Mouse (Mus musculus): ENCODE data around the gene Adamts13. TPM values are rescaled to one million over a fixed set of nuclear protein-coding genes. Genes with fewer than 3 reads are reported as not detected.
A peak's percentile ranks its signal among the peaks of the same experiment; 100 is the strongest.

The Adamts13 gene
- polyA plus RNA-seq, 1 experiment from 2014 or later = not detected

DNA sequence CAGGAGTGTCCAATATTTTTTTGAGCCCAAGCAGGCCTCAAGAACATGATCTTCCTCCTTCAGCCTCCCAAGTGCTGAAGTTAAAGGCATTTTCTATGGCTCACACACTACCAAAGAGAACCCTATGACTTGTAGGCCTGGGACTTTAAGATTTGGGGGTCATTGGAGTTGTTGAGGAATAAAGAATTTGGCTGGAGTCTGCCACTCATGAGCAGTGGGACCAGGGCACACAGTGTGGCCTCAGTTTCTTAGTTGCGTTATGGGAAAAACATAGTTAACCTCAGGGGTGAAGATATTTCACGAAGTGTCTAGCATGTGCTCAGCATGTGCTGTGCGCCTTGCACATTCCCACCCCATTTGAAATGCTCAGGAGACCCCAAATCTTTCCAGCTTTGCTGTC is 53.1 kb downstream of the Adamts13 start:
- H3K4me2 ChIP-seq = peak overlapping the region; percentile 56

DNA sequence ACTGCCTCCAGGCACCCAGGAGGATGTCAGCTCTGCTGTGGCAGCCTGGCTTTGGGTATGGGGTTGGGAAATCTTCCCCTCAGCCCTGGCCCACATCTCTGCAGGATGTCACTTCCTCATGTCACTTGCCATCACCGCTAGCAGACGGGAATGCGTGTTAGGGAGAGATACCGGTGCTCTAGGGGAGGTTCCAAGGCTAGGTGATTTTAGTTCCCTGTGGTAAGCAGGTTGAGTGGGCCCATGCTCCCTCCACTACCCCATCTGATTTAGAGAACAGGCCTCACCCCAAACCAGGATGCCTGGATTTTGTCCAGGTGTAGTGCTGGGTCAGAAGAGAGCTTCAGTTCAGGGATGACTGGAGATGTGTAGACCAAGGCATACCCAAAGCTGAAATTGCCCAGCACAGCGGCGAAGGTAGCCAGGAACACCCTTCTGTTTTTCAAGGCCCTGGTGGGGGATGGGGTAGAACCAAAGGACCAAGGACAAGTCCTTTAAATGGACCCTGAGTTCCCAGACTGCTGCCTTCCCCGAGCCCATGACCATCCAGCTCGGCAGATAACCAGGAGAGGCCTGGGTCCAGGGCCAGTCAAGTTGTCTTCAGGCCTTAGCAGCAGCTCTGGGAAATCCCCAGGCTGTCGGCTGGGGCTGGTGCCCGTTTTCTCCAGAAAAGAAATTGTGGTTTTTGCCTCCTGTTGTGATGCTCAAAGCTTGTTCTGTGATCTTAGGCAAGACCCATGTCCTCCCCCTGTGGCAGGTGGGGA is 53.8 kb downstream of the Adamts13 start:
- peaks cover 14% of the 10 kb centered on the region for H3K4me1 ChIP-seq (replicated peaks)
- WGBS = 70% methylated on average over 10 of the region's 10 CpGs
- H3K27ac ChIP-seq (replicated peaks) = peak overlapping the region; percentile 61
- H3K4me3 ChIP-seq = peak overlapping the region; percentile 42
- peak overlapping the region; percentile 56 for H3K4me2 ChIP-seq
- no peaks in the 10 kb centered on the region for H3K9me3 ChIP-seq
- H3K36me3 ChIP-seq = no peaks in the 10 kb centered on the region
- H3K27me3 ChIP-seq = peaks cover 8% of the 10 kb centered on the region; the same call in 1 of the 2 replicates
- ATAC-seq (ENCODE audit: low FRiP score, low read depth) = no peak
- H3K9ac ChIP-seq = peak overlapping the region; percentile 39

More for the DNA sequence above, 53.1 kb downstream of the Adamts13 start:
- no peak overlapping the region; the same call in 1 of the 2 replicates for H3K27ac ChIP-seq (replicated peaks)
- no peak overlapping the region for H3K4me3 ChIP-seq
- peaks cover 8% of the 10 kb centered on the region; the same call in 1 of the 2 replicates for H3K27me3 ChIP-seq
- H3K4me1 ChIP-seq (replicated peaks) = peaks cover 14% of the 10 kb centered on the region
- 0 out of 2 replicates have a peak, but pooled peaks cover 2% of the 10 kb centered on the region for H3K36me3 ChIP-seq
- H3K9ac ChIP-seq = no peak overlapping the region
- H3K9me3 ChIP-seq = no peaks in the 10 kb centered on the region
- 90% methylated on average over 3 of the region's 3 CpGs for WGBS
- ATAC-seq (ENCODE audit: low FRiP score, low read depth) = no peak

DNA sequence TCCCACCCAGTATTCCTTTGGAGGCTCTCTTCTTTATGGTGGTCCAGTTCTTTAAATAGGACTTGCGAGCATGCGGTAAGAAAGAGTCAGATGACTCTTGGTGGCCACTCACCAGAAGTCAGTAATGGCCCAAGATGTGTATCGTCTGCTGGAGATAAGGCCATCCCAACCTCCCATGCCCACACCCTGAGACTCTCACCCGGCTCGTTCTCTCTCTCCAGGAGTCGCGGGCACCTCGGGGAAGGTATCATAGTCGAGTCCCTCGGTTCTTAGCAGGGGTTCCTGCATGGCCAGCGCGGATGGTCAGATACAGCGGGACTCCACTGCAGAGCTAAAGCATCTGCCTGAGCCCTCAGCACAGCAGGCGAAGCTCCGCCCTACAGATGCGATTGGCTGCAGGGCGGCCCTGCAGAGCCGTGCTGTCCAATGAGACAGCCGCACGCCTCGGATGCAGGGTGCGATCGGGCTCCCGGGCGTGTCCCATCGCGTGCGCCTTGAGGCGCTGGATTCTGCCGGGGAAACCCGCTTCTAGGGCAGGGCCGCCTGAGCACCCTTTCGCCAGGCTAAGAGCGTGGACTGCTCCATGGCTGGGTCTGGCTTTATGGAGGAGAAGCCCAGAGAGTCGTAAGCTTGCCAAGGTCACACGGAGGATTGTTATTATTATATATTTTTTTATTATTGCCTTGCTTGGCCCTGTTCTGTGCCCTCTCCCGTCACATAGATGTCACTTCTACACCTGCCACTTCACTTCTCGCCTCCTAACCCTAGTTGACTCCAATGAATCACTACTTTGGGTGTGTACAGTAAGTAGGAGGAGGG is 54.6 kb downstream of the Adamts13 start, which contains the start of gene Slc2a6:
Slc2a6 (minus strand) TSS at position 381 of the 819 bp plus-strand sequence.
- H3K9me3 ChIP-seq = no peaks in the 10 kb centered on the region
- no peaks in the 10 kb centered on the region for H3K36me3 ChIP-seq
- peak within 1 kb of the TSS; percentile 56 for H3K4me2 ChIP-seq
- 1% methylated on average over 38 of the region's 38 CpGs for WGBS
- H3K4me1 ChIP-seq (replicated peaks) = peaks cover 14% of the 10 kb centered on the region
- H3K27me3 ChIP-seq = peaks cover 8% of the 10 kb centered on the region; the same call in 1 of the 2 replicates
- H3K9ac ChIP-seq = peak within 1 kb of the TSS; percentile 39
- peak; percentile 98 for ATAC-seq (ENCODE audit: low FRiP score, low read depth)
- H3K4me3 ChIP-seq = peak within 1 kb of the TSS; percentile 42
- H3K27ac ChIP-seq (replicated peaks) = peak within 1 kb of the TSS; percentile 61

DNA sequence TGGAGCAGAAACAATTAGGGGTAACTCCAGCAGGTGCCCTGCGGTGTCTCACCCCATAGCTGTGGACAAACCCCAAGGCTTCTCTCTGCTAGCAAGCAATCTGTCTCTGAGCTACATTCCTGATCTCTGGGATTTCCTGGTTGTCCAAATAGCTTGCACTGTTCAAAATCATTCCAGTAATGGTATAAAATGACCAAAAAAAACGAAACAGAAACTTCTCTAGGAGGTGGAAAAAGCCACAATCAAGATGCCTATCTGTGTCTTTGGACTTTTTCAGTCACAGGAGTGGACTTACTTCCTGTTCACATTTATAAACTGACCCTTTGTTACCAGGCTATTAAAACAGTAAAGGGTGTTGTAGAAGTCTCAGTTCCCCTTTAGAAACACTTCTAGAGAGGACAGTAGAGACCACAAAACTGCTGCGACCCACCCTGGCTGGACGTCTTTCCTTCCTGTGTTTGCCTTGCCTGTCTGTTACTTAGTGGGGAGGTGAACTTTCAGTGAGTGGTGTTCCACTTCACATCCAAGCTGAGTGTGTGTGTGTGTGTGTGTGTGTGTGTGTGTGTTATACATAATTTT is 55.3 kb downstream of the Adamts13 start:
- ATAC-seq (ENCODE audit: low FRiP score, low read depth) = no peak

DNA sequence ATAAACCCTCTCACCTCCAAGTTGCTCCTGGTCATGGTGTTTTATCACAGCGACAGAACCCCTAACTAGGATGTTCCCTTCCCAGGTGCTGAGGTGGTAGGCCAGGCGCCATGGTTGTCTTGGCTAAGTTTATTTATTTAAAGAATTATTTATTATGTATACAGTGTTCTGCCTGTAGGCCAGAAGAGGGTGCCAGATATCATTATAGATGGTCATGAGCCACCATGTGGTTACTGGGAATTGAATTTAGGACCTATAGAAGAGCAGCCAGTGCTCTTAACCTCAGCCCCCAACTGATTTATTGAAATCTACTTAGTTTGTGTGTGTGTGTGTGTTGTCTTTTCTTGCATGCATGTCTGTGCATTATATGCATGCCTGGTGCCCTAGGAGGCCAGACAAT is 59.1 kb downstream of the Adamts13 start:
- H3K4me3 ChIP-seq = no peak overlapping the region
- H3K9me3 ChIP-seq = no peaks in the 10 kb centered on the region
- H3K36me3 ChIP-seq = no peaks in the 10 kb centered on the region
- ATAC-seq (ENCODE audit: low FRiP score, low read depth) = no peak
- no peak overlapping the region for H3K27ac ChIP-seq (replicated peaks)
- H3K27me3 ChIP-seq = peaks cover 8% of the 10 kb centered on the region; the same call in 1 of the 2 replicates
- H3K4me2 ChIP-seq = no peak overlapping the region
- 84% methylated on average over 2 of the region's 2 CpGs for whole genome bisulfite sequencing
- H3K4me1 ChIP-seq (replicated peaks) = peaks cover 4% of the 10 kb centered on the region
- H3K9ac ChIP-seq = no peak overlapping the region

More for the DNA sequence above, 55.3 kb downstream of the Adamts13 start:
- Histone ChIP-seq H3K4me3 (peak overlapping the region; percentile 42), H3K9ac (0 out of 2 replicates have a peak overlapping the region, but pooled peaks have one; percentile 39), H3K27ac (replicated peaks) (peak overlapping the region; percentile 61), H3K9me3 (no peaks in the 10 kb centered on the region), H3K4me1 (replicated peaks) (peaks cover 14% of the 10 kb centered on the region), H3K4me2 (peak overlapping the region; percentile 56), H3K27me3 (peaks cover 8% of the 10 kb centered on the region; the same call in 1 of the 2 replicates), H3K36me3 (no peaks in the 10 kb centered on the region)
- 79% methylated on average over 4 of the region's 4 CpGs for WGBS

DNA sequence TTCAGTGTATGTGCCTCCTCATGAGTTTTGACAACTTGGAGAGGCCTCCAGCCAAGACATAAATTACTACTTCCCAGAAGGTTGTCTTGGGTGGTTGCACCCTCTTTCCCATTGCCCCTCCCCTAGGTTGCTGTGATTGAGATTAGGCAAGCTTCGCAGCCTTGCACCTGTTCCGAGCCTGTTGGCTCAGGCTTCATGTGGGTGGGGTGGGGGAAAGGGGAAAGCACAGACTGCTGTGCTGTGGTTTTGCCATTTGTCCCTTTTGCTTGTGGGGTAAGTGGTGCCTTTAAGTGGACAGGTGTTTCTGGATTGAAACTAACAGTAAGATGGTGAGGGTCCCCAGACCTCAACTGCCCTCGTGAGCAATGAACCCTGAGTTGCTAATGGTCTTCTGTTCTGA is 62.8 kb downstream of the Adamts13 start:
- no peak overlapping the region for H3K9ac ChIP-seq
- no peaks in the 10 kb centered on the region for H3K36me3 ChIP-seq
- no peaks in the 10 kb centered on the region for H3K9me3 ChIP-seq
- H3K27me3 ChIP-seq = no peaks in the 10 kb centered on the region
- 0 out of 2 replicates have a peak, but pooled peaks cover 2% of the 10 kb centered on the region for H3K4me1 ChIP-seq (replicated peaks)
- no peak overlapping the region for H3K4me2 ChIP-seq
- no peak overlapping the region for H3K4me3 ChIP-seq
- no peak for ATAC-seq (ENCODE audit: low FRiP score, low read depth)
- WGBS = 71% methylated on average over 3 of the region's 3 CpGs
- no peak overlapping the region for H3K27ac ChIP-seq (replicated peaks)

DNA sequence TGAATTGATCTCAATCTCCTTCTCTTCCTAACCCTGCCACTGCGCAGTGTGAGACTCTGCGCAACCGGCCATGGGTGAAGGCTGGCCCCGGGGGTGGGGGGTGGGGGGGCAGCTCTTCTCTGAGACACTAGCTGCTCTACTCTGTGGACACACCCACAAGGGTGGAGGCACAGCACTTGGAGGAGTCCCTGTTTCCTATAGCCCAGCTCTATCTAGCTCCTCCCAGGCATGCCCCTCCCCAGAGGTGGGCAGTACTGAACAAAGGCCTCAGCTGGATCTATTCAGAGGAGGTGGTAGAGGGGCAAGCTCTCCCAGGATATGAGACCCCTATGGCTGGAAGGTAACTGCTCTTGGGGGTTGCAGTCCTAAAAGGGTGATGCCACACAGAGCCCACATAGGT is 63.8 kb downstream of the Adamts13 start:
- WGBS = 55% methylated on average over 4 of the region's 4 CpGs
- H3K9me3 ChIP-seq = no peaks in the 10 kb centered on the region
- H3K4me3 ChIP-seq = no peak overlapping the region
- no peak overlapping the region for H3K27ac ChIP-seq (replicated peaks)
- no peaks in the 10 kb centered on the region for H3K36me3 ChIP-seq
- H3K4me1 ChIP-seq (replicated peaks) = 0 out of 2 replicates have a peak, but pooled peaks cover 2% of the 10 kb centered on the region
- no peak overlapping the region for H3K9ac ChIP-seq
- H3K27me3 ChIP-seq = no peaks in the 10 kb centered on the region
- no peak overlapping the region for H3K4me2 ChIP-seq
- ATAC-seq (ENCODE audit: low FRiP score, low read depth) = no peak

DNA sequence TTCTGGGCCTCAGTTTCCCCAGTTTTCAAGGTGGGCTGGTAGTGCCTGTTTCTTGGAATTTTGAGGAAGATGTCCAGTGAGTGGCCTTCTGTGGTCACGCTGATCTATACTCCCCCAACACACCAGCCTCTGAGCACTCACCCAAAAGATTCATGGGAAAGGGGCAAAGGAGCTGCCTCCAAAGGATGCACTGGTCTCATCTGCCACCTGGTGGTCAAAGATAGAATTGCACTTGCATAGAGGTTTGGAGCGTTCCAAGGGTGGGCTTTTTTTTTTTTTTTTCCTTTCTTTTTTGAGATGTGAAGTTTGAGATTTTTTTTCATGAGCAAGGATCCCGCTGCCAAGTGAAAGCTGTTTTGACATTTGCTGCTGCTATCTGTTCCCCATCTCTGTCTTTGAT is 65.4 kb downstream of the Adamts13 start:
- Histone ChIP-seq H3K4me3 (no peak overlapping the region), H3K27me3 (no peaks in the 10 kb centered on the region), H3K4me1 (replicated peaks) (0 out of 2 replicates have a peak, but pooled peaks cover 3% of the 10 kb centered on the region), H3K36me3 (no peaks in the 10 kb centered on the region), H3K4me2 (no peak overlapping the region), H3K9ac (no peak overlapping the region), H3K27ac (replicated peaks) (no peak overlapping the region), H3K9me3 (no peaks in the 10 kb centered on the region)
- 3% methylated on average over 3 of the region's 3 CpGs for WGBS
- ATAC-seq (ENCODE audit: low FRiP score, low read depth) = no peak

DNA sequence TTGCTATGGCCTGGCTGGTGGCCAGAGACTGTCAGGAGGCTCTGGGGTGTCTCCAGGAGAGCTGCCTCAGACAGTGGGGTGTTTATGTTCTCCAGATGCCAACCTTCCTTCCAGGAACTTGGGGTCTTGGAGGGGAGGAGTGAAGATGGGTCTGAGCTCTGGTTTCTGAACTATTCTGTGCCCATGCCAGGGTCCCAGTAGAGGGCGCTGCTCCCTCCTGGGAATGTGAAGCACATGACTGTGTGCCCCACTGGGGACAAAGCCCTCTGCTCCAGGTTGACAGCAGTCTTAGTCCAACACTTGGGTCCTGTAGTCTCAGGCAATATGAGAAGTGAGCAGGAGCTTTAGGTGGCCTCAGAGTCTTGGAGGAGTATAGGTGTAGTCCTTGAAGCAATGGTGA is 66.1 kb downstream of the Adamts13 start:
- H3K27me3 ChIP-seq = no peaks in the 10 kb centered on the region
- no peak overlapping the region for H3K27ac ChIP-seq (replicated peaks)
- 7% methylated on average over 1 of the region's 1 CpGs for WGBS
- H3K4me2 ChIP-seq = no peak overlapping the region
- no peak for ATAC-seq (ENCODE audit: low FRiP score, low read depth)
- H3K4me1 ChIP-seq (replicated peaks) = 0 out of 2 replicates have a peak, but pooled peaks cover 5% of the 10 kb centered on the region
- H3K36me3 ChIP-seq = no peaks in the 10 kb centered on the region
- H3K9me3 ChIP-seq = no peaks in the 10 kb centered on the region
- H3K9ac ChIP-seq = no peak overlapping the region
- no peak overlapping the region for H3K4me3 ChIP-seq

DNA sequence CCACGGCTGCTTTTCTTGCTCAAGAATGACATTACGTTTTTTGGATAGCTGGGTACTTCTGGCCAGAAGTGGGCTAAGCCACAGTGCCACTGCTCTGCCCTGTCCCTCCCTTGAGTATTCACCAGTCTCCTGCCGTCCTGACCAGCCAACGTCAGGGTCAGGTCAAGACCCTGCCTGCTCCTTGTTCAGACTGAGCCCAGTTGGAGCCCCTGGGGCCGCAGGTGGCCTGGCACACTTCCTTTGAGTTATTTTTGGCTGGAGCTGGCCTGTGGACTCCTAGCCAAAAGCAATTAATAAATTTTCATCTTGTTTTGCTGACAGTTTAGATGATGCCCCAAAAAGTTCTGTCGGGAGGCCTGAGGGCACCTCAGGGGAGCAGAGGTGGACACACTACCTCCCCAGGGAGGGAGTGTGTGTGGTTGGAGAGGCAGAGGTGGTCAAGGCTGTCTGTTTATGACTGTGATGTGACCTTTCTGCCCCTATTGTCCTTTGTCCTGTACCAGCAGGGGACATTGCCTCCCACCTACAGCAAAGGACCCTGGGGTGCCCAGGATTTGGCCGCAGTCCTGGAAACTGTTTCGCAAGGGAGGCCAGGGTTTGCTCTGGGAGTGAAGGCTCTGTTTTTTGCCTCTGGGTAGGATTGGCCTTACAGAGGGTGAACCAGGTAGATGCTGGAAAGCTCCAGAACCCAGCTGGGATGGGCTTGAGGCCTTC is 69.1 kb downstream of the Adamts13 start:
- no peaks in the 10 kb centered on the region for H3K9me3 ChIP-seq
- H3K27me3 ChIP-seq = no peaks in the 10 kb centered on the region
- H3K9ac ChIP-seq = no peak overlapping the region
- no peak overlapping the region for H3K4me3 ChIP-seq
- 73% methylated on average over 8 of the region's 8 CpGs for WGBS
- no peaks in the 10 kb centered on the region for H3K36me3 ChIP-seq
- H3K4me2 ChIP-seq = no peak overlapping the region
- ATAC-seq (ENCODE audit: low FRiP score, low read depth) = no peak
- no peak overlapping the region for H3K27ac ChIP-seq (replicated peaks)
- 0 out of 2 replicates have a peak, but pooled peaks cover 5% of the 10 kb centered on the region for H3K4me1 ChIP-seq (replicated peaks)

DNA sequence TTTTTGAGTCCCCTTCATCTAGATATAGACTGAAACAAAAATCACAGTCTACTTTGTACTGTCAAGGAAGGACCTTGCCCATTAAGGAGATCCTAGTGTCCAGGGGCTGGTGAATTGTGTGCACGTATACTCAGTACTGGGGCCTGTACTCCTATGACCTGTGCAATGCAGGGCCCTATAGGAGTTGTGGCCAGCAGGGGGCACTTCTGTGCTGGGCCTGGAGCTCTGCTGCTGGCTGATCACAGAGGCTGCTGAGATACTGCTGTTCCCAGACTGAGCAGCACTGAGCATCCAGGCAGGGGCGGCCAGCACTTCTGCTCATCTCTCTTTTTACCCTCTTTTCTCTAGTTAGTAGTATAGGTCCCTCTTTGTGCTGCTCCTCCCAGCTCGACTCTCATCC is 70.2 kb downstream of the Adamts13 start:
- no peak overlapping the region for H3K9ac ChIP-seq
- H3K27me3 ChIP-seq = no peaks in the 10 kb centered on the region
- H3K36me3 ChIP-seq = no peaks in the 10 kb centered on the region
- no peak overlapping the region for H3K4me2 ChIP-seq
- WGBS = 24% methylated on average over 3 of the region's 3 CpGs
- H3K9me3 ChIP-seq = no peaks in the 10 kb centered on the region
- ATAC-seq (ENCODE audit: low FRiP score, low read depth) = peak; percentile 94
- H3K4me1 ChIP-seq (replicated peaks) = 0 out of 2 replicates have a peak, but pooled peaks cover 3% of the 10 kb centered on the region
- no peak overlapping the region for H3K4me3 ChIP-seq
- no peak overlapping the region for H3K27ac ChIP-seq (replicated peaks)
